Mouse (Mus musculus): ENCODE results near the gene Acsl5.

- TF ChIP-seq CHD2 (IDR thresholded peaks at IDR 0.05; ENCODE audit: low read depth, low read length) (no peak), HCFC1 (IDR thresholded peaks at IDR 0.05; ENCODE audit: borderline replicate concordance, insufficient read depth, low read length) (no peak)
These were observed 70.9 kb downstream of the Acsl5 start for GRCm38 (mm10) chr19:55322604-55323003.
